Mouse (Mus musculus) adrenal gland, adult (tissue): Measurements from ENCODE around the gene Igfbp7.
A peak's percentile ranks its signal among the peaks of the same experiment; 100 is the strongest.
"Not testable (repeated sequence)": the region's sequence is repeated elsewhere in the genome, so short reads cannot be mapped to it uniquely, and the experiment has no call there.

ENCODE experiments used
- DNase-seq, 2 experiments: peaks; one replicate each; pipeline ENCODE4 v3.0.0; 2022 to 2023; ENCODE audit warnings: low spot score in 1 of 2; ENCODE audit not compliant: inconsistent age in 2 of 2

The Igfbp7 gene

DNA sequence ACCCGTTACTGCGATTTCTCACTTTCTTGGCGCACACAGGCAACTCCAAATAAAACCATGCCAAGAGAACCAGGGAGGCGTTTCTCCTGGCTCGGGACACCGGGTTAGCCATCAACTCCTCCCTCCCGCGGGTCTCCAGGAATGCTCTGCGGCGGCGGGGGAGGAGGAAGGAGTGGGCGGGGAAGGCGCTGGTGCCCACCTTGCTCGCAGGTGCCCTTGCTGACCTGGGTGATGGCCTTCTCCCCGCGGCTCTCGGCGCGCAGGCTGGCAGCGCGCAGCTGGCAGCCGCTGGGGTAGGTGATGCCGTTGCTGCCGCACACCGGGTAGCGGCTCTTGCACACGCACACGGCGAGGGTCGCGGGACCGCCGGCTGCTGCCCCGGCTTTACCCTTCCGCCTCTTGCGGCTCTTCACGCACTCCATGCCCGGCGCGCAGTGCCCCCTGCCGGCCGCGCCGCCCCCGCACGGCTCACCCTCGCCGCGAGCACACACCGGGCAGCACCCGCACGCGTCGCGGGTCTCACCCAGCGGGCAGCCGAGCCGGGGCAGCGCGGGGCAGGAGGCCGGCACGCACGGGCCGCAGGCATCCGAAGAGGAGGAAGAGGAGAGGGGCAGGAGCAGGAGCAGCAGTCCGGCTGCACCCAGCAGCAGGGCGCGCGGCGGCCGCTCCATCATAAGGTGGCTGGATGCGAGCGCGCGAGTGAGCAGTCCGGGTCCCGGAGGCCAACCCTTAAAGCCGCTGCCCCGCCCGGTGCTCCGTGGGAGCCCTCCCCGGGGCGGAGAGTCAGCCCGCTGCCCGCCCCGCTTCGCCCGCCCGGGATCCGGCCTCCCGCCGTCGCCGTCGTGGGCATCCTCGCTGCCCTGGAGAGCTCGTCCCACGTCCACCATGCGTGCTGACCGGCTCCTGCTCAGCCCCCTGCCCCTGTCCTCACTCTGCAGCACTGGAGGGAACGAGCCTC is at the start of gene Igfbp7:
Igfbp7 (minus strand) TSS at position 701 of the 958 bp plus-strand sequence.
- DNase-seq = peak; percentile 88 to 94

DNA sequence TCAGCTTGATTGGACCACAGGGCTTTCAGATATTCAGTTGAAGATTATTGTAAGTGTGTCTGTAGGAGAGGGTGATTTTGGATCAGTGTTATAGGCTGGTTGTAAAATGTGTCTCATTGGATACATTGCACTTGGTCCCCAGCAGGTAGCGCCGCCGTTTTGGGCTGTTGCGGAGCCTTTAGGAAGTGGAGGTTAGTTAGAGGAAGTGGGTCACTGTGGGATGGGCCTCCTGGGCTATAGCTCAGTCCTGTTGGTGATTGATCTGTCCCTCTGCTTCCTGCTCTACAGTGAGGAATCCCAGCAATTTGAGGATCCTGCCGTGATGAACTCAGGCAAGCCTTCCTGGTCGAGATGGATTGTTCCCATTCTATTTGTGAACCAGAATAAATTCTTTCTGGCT is 44.3 kb upstream of the Igfbp7 start:
- DNase-seq = no peak

DNA sequence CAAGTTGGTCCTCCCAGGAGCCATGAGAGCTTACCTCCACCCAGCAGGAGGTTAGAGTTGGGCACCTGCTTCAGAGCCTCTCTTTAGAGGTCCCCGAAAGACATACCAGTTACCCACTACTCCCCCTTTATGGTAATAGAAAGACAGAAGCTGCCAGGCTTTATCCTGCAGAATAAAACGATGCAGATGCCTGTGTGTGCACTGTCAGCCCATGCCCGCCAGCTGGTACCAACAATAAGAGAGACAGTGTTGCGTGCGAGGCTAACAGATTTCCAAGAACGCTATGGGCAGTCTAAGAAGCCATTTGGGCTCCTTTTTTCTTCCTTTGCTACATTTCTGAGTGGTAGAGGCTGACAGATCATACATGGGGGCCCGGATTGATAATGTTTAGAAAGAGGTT is 41.7 kb upstream of the Igfbp7 start:
- no peak for DNase-seq

DNA sequence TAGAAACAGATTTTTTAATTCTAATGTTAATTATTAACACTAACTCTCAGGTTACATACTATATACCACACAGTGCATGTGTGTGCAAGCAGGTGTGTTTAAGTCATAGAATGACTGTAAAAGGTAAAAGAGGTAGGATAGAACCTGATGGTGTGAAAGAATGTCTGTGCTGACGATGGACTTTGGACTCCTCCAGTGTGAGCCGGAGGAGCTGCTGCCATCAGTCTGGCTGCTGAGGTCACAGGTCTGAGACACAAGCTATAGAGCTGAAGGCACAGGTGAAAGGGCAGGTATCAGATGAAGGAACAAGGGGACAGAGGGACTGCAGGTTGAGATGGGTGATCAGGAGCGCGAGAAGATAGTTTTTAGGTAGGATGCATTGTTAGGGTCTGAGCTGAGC is 37.6 kb upstream of the Igfbp7 start:
- DNase-seq = no peak

DNA sequence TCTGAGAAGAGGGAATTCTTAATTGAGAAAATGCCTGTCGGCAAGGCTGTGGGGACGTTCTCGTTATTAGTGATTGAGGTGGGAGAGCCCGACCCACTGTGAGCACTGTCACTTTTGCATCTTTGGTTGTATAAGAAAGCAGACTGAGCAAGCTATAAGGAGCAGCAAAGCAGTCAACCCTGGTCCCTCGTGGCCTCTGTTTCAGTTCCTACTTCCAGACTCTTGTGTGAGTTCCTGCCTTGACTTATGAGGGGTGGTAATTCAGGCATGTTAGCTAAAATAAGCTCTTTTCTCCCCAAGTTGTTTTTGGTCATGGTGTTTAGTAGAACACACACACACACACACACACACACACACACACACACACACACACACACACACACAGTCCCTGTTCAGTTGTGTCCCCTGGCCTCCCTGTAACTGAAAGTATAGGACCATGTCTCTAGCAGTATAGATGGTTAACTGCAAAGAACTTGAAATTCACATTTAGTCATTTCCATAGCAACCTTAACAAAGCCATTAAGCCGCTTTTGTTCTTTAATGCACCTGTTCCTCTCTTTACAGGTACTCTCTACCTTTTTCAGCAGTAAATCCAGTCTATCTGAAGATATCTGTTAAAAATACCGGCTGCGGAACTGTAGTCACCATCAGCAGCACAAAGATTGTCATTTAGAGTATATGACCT is 36.2 kb upstream of the Igfbp7 start:
- DNase-seq = no peak

DNA sequence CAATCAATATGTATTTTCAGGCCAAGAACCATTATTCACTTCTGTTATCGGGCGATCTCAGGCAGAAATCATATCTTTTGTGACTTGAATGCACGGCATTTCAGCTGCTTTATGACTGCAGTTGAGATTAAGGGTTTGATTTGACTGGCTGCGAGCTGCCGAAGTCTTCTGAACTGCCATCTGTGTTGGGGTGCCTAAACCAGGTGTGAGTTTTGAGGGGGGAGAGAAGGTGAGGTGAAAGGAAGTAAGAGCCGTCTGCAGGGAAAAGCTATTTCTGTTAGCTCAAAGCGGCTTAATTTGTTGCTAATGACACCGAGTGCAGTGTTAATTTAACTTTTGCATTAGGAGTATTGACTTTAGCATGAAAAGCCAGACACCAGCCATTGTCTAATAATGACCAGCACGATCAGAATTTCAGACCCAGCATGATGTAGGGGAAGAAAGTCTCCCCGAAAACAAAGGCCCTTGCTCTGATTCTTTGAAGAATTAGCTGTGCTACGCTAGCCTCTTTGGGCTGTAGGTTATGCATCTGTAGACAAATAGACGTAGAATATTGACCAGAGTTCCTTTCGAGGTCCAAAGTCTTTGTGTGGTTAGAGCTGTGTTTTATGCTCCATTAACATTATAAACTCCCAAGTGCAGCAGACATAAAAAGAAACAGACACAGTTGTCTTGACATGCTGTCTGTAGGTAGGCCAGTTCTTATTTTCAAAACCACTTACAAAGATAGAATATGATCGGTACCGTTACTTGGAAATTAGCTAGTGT is 35.2 kb upstream of the Igfbp7 start:
- no peak for DNase-seq

DNA sequence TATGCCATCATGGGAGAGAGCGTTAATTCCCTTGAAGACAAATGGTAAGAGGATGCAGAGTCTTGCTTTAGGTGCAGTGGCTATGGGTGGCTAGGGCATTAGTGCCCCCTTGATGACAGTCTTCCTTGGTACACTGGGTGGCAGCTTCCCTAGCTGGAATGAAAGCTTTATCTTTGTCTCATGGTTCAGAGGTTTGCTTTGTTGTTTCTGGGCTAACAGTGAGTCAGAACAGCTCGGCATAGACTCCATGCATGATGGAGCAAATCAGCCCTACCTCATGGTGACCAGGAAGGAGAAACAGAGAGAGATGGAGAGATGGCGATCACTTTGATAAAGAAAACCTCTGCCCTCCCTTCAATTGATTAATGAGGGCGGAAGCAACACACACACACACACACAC is 28.5 kb upstream of the Igfbp7 start:
- no peak for DNase-seq

DNA sequence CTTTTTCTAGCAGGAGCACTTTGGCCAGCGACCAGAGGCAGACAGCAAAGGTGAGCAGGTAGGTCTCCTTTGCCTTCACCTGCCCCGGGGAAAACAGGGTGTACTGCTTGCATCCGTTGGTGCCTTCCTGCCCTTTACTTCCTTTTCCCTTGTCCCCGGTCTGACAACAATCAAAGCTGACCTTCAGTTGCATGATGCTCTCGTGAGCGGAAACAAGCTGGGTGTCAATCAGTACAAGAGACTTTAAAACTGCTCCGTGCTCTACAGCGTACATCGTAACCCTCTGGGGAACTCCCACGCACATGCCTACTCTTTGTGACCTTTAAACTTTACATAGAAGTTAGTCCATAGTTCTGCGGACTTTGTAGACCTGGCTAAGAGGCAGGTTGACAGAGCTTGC is 26.2 kb upstream of the Igfbp7 start:
- no peak for DNase-seq

DNA sequence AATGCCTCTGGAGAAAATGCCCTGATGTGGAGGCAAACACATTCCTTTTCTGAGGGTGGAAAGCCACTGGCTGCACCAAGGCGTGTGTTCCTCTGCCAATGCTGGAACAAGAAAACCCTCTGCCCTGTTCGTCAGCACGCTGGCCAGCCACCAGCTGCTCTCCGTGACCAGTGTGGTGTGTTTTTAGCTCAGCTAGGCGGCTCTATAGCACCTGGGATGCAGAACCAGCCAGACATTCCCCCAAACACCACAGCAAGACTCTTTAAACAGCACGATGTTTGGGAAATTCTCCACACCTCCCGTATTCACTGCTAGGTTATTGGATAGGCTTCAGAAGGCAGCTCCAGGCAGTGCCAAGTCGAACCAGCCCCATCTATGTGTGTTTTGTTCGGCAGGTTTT is 25.7 kb upstream of the Igfbp7 start:
- DNase-seq = no peak

DNA sequence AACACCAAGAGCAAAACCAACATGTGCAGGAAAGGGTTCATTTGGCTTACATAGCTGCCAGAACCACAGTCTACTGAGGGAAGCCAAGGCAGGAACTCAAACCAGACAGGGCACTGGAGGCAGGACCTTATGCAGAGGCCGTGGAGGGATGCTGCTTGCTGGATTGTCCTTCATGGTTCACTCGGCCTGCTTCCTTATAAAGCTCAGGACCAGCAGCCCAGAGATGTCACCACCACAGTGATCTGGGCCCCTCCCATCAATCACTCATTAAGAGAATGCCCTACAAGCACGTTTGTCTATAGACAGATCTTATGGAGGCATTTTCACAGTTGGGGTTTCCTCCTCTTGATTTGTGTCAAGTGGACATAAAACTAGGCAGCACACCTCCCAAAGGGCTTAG is 25.3 kb upstream of the Igfbp7 start:
- no peak for DNase-seq

DNA sequence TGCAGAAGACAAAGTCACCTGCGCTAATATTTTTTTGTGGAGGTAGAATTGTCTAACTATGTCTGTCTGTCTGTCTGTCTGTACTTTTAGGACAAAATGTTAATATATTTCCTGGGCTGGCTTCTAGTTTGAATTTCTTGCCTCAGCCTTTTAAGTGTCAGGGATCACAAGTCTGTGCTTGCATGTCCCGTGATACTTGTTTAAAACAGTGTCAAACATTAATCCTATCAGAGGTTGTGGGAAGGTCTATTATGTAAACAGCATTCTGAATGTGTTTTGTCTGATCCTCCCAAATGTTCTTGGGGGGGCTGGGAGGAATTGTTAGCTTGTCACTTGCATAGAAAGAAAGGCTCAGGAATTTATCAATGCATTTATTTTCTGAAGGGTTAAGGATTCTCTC is 24.6 kb upstream of the Igfbp7 start:
- no peak for DNase-seq

DNA sequence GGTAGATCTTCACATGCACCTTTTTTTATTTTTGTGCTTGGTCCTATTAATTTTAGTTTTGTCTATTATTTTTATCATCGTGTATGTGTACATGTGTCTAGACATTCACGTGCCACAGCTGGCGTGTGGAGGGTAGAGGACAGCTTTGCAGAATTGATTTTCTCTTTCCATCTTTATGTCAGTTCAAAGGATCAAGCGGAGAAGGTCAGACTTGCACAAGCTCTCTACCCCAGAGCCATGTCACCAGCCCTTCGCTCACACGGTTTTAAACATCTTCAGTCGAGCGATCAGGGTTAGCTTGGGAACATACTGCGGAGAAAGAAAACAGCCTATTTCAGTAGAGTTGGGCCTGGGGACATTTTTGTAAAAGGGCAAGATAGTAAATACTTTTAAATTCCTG is 23.2 kb upstream of the Igfbp7 start:
- DNase-seq = no peak

DNA sequence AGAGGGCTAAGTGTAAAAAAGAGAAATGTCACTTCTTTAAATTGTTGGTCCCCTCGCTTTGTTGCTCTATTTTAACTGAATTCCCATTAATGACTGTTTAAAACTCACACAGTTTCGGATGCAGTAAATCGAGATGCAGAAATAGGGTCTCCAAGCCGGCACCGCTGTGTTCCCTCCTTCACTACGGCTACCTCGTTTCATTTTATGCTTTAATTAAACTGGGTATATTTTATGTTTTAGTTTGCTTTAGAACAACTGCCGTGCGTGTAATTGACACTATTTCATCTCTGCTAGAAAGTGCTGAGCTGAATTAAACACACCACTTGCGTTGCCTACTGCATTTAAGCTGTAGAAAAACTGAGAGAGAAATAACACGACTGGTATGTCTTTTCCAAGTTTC is 22.6 kb upstream of the Igfbp7 start:
- no peak for DNase-seq

DNA sequence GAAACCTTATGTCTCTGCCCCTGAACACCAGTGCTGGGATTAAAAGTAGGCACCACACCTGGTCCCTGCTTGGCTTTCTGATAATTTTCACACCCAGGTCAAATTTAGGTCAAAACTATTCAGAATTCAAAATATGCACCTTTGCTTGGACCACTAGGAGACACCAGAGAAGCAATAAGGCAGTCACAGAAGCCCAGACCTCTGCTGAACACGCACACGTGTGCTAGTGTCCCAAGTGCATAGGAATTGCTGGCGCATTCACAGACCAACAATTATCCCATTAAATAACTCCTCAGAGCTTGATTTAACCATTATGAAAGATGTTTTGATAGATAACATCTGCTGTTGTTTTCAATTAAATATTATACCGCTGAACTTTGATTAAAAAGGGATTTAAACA is 22.2 kb upstream of the Igfbp7 start:
- DNase-seq = no peak

DNA sequence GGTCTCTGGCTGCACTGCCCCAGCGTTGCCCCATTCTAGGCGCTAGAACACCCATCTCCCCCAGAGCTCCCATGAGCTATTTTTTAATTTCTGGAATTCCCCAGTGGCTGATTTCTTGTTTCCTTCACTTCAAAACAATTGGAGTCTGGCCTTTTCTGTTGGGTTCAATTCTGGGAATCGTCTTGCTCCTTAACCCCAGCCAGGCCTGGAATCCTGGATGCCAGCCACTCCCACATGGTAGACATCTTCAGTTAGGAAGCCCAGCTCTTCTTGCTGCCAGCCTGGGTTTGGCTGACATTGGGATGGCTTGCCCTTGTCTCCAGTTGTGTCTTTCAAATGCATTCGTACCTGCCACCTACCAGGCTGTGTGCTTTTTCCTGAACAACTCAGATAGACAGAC is 20.7 kb upstream of the Igfbp7 start:
- no peak for DNase-seq

DNA sequence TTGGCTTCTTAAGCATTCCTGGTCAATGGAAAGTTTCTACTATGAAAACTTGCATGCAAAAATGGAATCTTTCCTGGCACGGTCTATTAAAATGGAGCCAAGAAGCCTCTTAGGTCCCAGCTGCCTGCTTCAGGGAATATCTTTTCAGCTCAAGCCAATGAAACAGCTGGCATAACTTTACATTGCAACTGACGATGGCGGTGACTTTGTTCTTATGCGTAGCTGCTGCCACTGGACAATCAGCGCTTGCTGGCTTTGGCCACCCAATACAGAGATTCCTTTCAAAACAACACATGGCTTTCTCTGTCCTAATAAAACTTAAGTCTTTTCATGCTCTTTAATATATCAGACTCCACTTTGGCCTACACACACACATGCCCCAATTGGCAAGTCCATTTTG is 20.1 kb upstream of the Igfbp7 start:
- DNase-seq = peak in 1 of 2 experiments; percentile 49

DNA sequence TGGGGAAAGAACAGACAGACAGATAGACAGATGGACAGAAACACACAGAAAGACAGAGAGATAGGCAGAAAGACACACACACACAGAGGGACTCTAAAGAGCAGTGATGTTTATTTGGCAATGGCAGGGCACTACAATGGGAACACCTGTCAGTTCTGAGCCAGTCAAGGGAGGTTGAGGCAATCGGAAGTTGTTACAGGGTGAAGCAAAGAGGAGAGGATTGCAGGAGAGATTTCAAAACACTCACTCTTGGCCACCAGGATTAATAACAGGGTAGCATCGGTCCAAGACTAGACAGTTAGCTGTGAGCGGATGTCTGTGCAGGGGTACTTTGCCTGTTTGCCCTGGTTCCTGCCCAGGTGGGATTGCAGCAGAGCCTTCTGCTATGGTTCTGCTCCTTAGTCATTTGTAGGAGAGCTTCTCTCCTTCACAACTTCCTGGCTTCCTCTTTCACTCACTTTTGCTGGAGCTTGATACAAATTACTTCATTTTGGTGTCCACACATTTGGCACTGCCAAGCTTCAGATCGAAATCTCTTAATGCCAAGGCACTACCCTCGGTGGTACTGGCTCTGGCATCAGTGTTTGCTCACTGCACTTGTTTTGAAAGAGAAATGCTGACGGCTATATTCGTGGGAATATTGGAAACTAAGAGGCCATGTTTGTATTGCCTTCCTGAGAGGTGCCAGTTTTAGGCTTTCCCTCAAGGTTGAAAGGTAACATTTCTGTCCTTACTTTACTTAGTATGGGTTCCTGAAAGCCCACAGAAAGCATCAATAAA is 18.1 kb upstream of the Igfbp7 start:
- peak in 1 of 2 experiments; percentile 51 for DNase-seq

DNA sequence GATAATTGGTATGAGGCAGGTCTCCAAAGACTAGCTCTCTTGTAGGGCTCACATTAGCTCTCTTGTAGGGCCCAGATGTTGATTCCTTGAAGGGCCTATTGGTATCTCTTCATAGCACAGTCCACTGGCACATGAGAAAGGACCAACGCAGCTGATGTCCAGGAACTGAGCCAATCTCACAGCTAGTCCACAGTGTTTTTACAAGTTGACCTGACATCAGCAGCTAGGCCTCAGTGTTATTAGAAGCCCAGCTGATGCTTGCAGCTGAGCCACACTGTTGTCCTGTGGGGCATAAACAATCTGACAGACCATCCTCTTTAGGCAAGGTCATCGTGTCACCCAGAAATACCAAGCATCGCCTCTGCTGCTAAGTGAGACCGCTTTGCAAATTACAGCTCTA is 11.7 kb upstream of the Igfbp7 start:
- not testable (repeated sequence) for DNase-seq

DNA sequence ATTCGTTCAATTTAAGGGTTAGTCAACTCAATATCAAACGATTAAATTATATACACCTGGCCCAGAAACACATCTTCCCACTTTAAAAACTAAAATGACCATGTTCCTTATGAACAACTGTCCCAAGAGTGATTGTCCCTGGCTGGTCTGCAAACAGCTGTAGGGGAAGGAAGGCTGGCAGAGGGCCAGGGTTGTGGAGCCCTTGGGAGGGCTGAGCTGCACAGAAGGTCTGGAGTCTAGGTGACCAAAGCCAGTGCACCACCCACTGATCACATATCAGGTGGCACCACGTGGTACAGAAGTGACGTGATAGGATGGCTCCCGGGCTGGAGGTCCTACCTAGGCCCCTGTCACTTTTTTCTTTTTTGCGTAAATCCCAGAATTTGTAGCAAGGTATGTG is 8.2 kb upstream of the Igfbp7 start:
- DNase-seq = no peak

DNA sequence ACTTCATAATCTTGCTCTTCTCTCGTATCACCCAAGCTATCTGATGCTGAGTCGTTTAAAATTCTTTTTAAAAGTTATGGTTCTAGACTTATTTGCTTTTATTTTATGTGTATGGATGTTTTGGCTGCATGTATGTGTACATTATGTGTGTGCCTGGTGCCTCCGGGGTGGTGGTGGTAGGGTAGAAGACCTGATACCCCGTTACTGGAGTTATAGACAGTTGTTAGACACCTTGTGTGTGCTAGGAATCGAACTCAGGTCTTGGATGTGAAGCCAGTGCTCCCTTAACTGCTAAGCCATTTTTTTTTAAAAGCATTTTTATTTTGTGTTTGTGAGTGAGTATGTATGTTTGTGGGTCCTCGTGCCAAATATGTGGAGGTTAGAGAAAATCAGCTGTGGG is 689 bp upstream of the Igfbp7 start:
- DNase-seq = peak in 1 of 2 experiments; percentile 34

DNA sequence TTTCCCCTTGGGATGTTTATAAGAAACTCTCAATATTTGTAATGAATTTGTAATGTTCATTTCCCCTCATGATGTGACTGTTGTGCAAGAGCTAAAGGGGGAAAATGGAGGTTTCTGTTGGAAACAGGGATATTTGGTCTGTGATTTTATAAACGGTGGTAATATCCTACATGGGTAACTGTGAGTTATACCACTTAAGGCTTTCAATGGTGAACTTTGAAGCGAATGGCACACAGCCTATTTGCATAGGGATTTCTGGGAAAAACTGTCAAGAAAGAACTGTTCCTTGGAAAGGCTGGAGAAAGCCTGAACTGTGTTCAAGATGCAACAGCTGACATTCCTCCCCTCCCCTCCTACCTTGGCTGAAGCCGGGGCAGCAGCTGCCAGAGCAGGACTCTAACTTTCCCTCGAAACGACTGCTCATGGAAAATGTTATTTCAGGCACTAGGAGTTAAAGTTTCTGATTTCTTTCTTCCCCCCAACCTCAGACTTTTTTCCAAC is 1.4 kb downstream of the Igfbp7 start:
- DNase-seq = peak in 1 of 2 experiments; percentile 79
